Mouse (Mus musculus): Measurements from ENCODE around the gene Asb6. TPM values are rescaled to one million over a fixed set of nuclear protein-coding genes. Genes with fewer than 3 reads are reported as not detected.

The Asb6 gene
- total RNA-seq, 2 experiments from 2014 or later, result 33.7 to 34.9 TPM

Other genes starting within 250 kb of the Asb6 start
- 1 to 10 TPM; 7.5 to 9.3 TPM for gene Cstad, start 235.3 kb downstream of the Asb6 start, total RNA-seq (2021)
- gene 1700001O22Rik, start 26.7 kb downstream of the Asb6 start, total RNA-seq (2021), result 1 to 10 TPM; 2.9 to 3.8 TPM
- gene Ntmt1, start 22.5 kb downstream of the Asb6 start, total RNA-seq (2021), result 10 to 100 TPM; 38.9 to 41.9 TPM
- gene Prrx2, start 4.6 kb upstream of the Asb6 start, total RNA-seq (2021), result 1 to 10 TPM; 2.9 to 5.0 TPM
- gene Ptges, start 99.5 kb upstream of the Asb6 start, total RNA-seq (2021), result 1 to 10 TPM; 4.4 to 5.8 TPM
- gene Tor1b, start 122.6 kb upstream of the Asb6 start, total RNA-seq (2021), result 10 to 100 TPM; 38.8 TPM
- 10 to 100 TPM; 47.0 to 54.0 TPM for gene Tor1a, start 137.6 kb upstream of the Asb6 start, total RNA-seq (2021)
- gene BC005624, start 151.9 kb upstream of the Asb6 start, total RNA-seq (2021), result 10 to 100 TPM; 51.0 to 52.8 TPM
- 10 to 100 TPM; 84.0 to 85.6 TPM for gene Usp20, start 151.9 kb upstream of the Asb6 start, total RNA-seq (2021)

All from layer of hippocampus, postnatal 14 days (tissue).